Mouse (Mus musculus): ENCODE data around the gene Idua. TPM values are rescaled to one million over a fixed set of nuclear protein-coding genes. Genes with fewer than 3 reads are reported as not detected.

The Idua gene
- polyA plus RNA-seq, 1 experiment from 2014 or later = 11.9 TPM

DNA sequence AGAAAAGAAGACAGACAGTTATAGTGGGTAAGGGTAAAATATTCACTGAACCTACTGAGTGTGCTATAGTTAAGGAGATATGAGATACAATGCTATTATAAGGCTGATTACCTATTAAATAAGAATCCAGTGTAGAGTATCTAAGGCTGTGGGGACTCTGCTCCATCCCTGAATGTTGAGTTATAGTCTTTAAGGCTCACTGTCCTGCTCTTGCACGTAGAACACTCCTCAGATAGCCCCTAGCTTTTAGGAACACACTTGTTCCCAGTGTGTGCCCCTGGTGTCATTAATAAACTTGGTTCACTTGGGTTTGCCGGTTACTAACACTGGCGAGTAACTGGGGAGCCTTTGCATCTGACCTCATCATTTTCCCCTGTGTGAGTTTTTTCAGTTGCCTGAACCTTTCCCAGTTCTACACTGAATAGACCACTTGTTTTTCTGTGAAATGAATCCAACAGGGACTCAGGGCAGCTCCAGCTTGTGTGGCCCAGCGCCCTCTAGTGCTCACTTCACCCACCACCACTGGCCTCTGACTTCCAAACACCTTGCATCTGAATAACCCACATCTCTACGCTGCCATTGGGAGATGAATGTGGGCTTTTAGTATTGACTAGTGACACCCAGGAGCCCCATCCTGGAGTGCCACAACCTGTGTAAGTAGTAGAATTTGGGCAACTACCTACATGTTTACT lies 66.6 kb downstream of the Idua start:
- 24% methylated on average over 5 of the region's 5 CpGs for WGBS
- peak; percentile 87 for ATAC-seq
- Histone ChIP-seq H3K27me3 (replicated peaks; ENCODE audit: control insufficient read depth, insufficient read depth, low read length) (no peaks in the 10 kb centered on the region), H3K9ac (ENCODE audit: low read depth, low read length) (no peak overlapping the region), H3K4me3 (ENCODE audit: low read length) (no peak overlapping the region), H3K4me1 (ENCODE audit: control insufficient read depth, insufficient read depth, low read length) (no peaks in the 10 kb centered on the region), H3K27ac (ENCODE audit: low read length) (no peak overlapping the region), H3K36me3 (ENCODE audit: control insufficient read depth, insufficient read depth, low read length) (no peaks in the 10 kb centered on the region), H3K4me2 (ENCODE audit: low read depth, low read length) (no peak overlapping the region), H3K9me3 (ENCODE audit: control insufficient read depth, low read length) (no peaks in the 10 kb centered on the region)

GRCm38 (mm10) chr5:108727425-108727824 lies 67.3 kb downstream of the Idua start:
- 67% methylated on average over 1 of the region's 1 CpGs for WGBS
- Histone ChIP-seq H3K9ac (ENCODE audit: low read depth, low read length) (no peak overlapping the region), H3K4me2 (ENCODE audit: low read depth, low read length) (no peak overlapping the region), H3K4me3 (ENCODE audit: low read length) (no peak overlapping the region), H3K27me3 (replicated peaks; ENCODE audit: control insufficient read depth, insufficient read depth, low read length) (no peaks in the 10 kb centered on the region), H3K9me3 (ENCODE audit: control insufficient read depth, low read length) (no peaks in the 10 kb centered on the region), H3K4me1 (ENCODE audit: control insufficient read depth, insufficient read depth, low read length) (no peaks in the 10 kb centered on the region), H3K36me3 (ENCODE audit: control insufficient read depth, insufficient read depth, low read length) (no peaks in the 10 kb centered on the region), H3K27ac (ENCODE audit: low read length) (no peak overlapping the region)
- peak; percentile 72 for ATAC-seq

Other genes with a start within 250 kb of the Idua start
- gene Atp5k, start 225.9 kb upstream of the Idua start, polyA plus RNA-seq (2015; fragmentation: Nextera tagmentation; extraction: Ambion mirVana) = 440 and 455 TPM in 2 replicates
- 0.38 and 0.55 TPM in 2 replicates for gene Mfsd7a, start 211.4 kb upstream of the Idua start, polyA plus RNA-seq (2015; fragmentation: Nextera tagmentation; extraction: Ambion mirVana)
- gene Pcgf3, start 199.1 kb upstream of the Idua start, polyA plus RNA-seq (2015; fragmentation: Nextera tagmentation; extraction: Ambion mirVana) = 12.7 and 15.5 TPM in 2 replicates
- 2.3 and 2.7 TPM in 2 replicates for gene Cplx1, start 110.3 kb upstream of the Idua start, polyA plus RNA-seq (2015; fragmentation: Nextera tagmentation; extraction: Ambion mirVana)
- 75.7 and 85.1 TPM in 2 replicates for gene Gak, start 30.6 kb upstream of the Idua start, polyA plus RNA-seq (2015; fragmentation: Nextera tagmentation; extraction: Ambion mirVana)
- gene Tmem175, start 30.6 kb upstream of the Idua start, polyA plus RNA-seq (2015; fragmentation: Nextera tagmentation; extraction: Ambion mirVana) = 31.7 and 31.9 TPM in 2 replicates
- gene Dgkq, start 9.3 kb downstream of the Idua start, polyA plus RNA-seq (2015; fragmentation: Nextera tagmentation; extraction: Ambion mirVana) = 11.3 and 14.0 TPM in 2 replicates
- 8.0 and 9.7 TPM in 2 replicates for gene Slc26a1, start 15.2 kb downstream of the Idua start, polyA plus RNA-seq (2015; fragmentation: Nextera tagmentation; extraction: Ambion mirVana)
- gene Fgfrl1, start 32.1 kb downstream of the Idua start, polyA plus RNA-seq (2015; fragmentation: Nextera tagmentation; extraction: Ambion mirVana) = 8.5 and 9.7 TPM in 2 replicates
- 0.43 and 1.1 TPM in 2 replicates for gene Rnf212, start 114.7 kb downstream of the Idua start, polyA plus RNA-seq (2015; fragmentation: Nextera tagmentation; extraction: Ambion mirVana)
- gene Tmed11, start 135.0 kb downstream of the Idua start, polyA plus RNA-seq (2015; fragmentation: Nextera tagmentation; extraction: Ambion mirVana) = 2.3 and 4.0 TPM in 2 replicates
- 0.02 TPM in 1 of 2 replicates, not detected in the other for gene Vmn2r8, start 148.5 kb downstream of the Idua start, polyA plus RNA-seq (2015; fragmentation: Nextera tagmentation; extraction: Ambion mirVana)
- gene Vmn2r9, start 192.3 kb downstream of the Idua start, polyA plus RNA-seq (2015; fragmentation: Nextera tagmentation; extraction: Ambion mirVana) = not detected in 2 replicates